Mouse (Mus musculus): ENCODE measurements around the gene Rapgef5.

The Rapgef5 gene

DNA sequence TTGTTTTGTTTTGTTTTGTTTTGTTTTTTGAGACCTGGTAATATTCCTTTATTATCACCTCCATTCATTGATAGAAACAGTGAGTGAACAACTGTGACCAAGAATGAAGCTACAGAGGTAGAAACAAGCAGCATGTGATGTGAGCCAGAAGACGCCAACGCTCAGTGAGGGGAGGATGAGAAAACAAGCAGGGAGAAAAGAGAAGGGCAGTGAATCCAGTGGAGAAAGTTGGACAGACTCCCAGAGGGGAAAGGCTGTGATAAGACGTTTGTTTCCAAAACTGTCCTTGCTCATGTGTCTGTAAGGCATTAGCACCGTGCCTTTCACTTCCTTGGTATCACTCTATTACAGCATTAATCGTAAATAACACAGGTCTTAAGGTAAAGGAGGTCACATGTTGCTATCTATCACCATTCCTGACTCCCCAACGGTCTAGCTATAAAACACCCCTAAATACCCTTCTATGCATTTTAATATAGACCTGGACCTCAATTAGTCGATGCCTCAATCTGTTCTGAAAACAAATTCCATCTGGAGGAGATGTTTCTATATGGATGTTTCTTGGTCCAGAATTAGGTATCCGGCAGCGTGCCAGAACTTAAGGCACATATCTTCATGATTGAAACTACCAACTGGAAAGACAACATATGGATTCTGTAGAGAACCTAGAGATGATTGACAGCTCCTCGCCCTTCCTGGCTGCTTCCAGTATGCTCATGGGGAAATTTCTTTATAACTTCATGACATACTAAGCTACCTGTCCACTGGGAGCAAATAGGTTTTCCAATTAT is 153.5 kb downstream of the Rapgef5 start:
- no peak for DNase-seq (ENCODE audit: low spot score in 2 of 2)

- DNase-seq (ENCODE audit: low spot score in 2 of 2) = no peak
These were observed 156.9 kb downstream of the Rapgef5 start for GRCm38 (mm10) chr12:117673188-117673587.

- no peak for DNase-seq (ENCODE audit: low spot score in 2 of 2)
These were observed 158.2 kb downstream of the Rapgef5 start for GRCm38 (mm10) chr12:117674511-117674910.

DNA sequence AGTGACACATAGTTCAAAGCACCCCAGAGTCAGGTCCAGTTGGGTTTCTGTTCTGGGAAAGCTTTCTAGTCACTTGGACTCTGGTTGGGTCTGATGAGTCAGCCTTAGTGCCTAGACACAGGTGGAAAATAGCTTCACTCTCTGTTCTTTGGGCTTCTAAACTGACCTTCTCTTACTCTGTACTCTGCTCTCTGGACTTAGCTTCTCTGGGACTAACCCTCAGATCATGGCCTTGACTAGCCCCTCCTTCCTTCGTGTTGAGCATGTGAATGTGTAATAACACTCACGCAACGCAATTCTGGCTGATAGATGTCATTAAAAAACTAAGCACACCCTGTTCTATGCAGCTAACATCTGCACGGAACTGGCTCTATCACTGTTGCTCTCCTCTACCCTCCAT is 160.0 kb downstream of the Rapgef5 start:
- DNase-seq (ENCODE audit: low spot score in 2 of 2) = no peak

DNA sequence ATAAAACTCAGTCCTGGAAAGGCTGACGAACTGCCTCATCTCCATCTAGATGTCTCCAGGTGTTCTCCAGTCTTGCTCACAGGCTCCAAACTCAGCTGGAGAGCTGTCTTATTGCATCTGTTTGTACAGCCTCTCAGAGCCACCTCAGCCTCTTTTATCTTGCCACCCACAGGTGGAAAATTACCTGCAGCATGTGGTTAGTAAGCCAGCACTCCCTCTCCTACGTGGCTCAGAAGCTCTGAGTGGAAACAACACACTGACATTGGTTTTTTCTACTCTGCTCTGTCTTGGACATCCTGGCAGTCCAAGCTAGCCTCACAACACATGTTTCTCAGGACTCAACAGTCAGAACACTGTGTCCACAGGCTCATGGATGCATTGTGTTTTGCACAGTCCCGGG is 162.6 kb downstream of the Rapgef5 start:
- DNase-seq (ENCODE audit: low spot score in 2 of 2) = no peak

- DNase-seq (ENCODE audit: low spot score in 2 of 2) = no peak
These were observed 163.5 kb downstream of the Rapgef5 start for GRCm38 (mm10) chr12:117679795-117680194.

- DNase-seq (ENCODE audit: low spot score in 2 of 2) = no peak
These were observed 165.0 kb downstream of the Rapgef5 start for GRCm38 (mm10) chr12:117681273-117681672.

GRCm38 (mm10) chr12:117683377-117683776 is 167.1 kb downstream of the Rapgef5 start:
- no peak for DNase-seq (ENCODE audit: low spot score in 2 of 2)

DNA sequence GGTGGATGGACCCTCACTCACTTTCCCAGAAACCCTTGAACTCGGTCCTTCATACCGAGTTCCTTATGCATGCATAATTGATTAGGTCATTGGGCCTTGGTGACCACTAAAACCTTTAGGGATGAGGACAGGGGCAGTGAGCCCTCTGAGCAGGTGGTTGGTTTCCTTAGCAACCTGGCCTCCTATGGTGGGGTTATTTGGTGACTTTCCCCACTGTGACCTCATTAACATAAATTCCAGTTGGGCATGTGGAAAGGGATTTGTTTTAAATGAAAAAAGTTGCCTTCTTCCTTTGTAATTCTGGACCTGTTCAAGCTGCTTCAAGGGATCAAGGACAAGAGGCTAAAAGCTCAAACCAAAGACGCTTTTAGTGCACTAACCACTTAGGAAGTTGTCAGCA is 167.7 kb downstream of the Rapgef5 start:
- DNase-seq (ENCODE audit: low spot score in 2 of 2) = no peak

GRCm38 (mm10) chr12:117684788-117685187 is 168.5 kb downstream of the Rapgef5 start:
- DNase-seq (ENCODE audit: low spot score in 2 of 2) = no peak

DNA sequence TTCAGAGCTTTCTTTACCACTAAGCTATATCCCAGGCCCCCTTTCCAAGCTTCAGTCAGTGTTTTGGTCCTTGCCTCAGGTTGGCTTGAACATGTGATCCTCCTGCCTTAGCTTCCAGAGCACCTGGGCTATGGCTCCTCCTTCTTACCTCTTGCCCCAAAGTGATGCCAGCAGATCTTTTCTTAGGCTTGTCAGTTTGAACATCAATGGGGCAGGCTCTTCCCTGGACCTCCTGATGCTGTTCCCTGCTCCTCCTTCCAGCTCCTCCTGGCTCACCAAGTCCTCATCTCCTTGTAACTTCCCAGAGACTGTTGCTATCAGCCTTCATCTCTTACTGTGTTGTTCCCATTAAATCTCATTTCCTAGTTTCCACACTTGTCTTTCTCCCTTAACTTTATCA is 169.1 kb downstream of the Rapgef5 start:
- DNase-seq (ENCODE audit: low spot score in 2 of 2) = no peak

- DNase-seq (ENCODE audit: low spot score in 2 of 2) = no peak
These were observed 170.5 kb downstream of the Rapgef5 start for GRCm38 (mm10) chr12:117686732-117687131.

GRCm38 (mm10) chr12:117688655-117689548 is 172.6 kb downstream of the Rapgef5 start:
- no peak for DNase-seq (ENCODE audit: low spot score in 2 of 2)

DNA sequence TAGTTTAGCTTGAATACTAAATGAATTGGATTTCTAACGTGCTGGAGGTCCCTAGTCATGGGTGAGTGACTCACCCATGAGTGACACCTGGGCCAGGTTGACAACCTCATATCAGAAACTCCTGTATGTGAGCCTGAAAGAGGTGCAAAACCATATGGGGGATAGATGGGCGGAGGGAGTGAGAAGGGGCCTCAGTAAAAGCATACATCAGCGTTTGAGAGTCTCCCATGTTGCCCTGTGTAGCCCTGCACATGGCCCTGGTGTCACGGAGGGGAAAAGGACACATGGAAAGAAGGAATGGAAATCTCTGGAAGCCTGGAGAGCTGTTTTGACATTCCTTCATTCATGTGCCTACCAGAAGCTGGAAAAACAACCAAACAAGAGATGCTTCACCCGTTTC is 175.1 kb downstream of the Rapgef5 start:
- DNase-seq (ENCODE audit: low spot score in 2 of 2) = no peak

DNA sequence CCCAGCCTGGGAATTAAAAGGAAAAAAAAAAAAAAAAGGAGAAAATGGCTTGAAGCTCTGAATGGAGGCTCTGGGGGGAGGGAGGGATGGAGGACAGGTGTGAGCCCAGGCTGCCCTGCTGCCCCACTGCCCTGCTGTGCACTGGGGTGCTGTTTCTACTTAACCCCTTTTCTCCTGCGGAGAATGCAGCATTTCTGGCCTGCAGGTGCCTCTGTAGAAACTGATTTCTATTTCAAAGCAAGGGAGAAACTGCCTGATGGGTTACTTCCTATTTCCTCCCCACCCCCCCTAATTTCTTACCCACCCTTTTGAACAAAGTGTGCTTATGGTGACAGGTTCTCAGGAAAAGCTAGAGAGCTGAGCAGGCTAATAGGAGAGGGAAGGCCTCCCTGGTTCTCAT is 176.5 kb downstream of the Rapgef5 start:
- no peak for DNase-seq (ENCODE audit: low spot score in 2 of 2)

DNA sequence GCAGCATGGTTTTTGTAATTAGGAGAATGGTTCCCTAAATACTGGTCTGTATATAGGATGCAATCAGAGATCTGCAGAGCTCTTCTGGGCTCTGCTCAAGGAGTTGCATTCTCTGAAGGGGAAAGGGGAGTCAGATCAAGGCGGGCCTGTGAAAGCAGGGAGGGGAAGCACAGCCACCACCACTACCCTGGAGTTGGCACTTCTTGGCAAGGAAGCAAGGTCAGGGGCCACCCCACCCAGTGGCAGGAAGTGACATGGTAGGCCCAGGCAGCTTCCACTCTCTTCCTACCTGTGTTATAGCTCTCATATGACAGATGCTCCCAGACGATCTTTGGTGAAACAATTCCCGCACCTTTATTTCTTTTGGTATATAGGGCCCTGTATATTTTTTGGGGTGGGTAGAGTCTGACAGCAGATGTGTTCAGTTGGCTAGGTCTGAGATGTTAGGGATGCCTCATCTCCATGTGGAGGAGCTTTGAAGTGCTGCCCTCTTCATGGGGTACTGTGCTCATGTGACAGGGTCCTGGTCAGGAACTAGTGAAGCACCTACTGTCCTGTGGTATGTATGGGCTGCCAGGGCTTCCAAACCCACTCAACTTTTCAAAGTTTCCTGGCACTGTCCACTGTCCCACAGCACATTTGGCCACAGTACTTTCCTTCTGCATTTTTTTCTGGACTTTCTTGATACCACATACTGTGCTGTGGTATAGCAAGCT is 183.8 kb downstream of the Rapgef5 start:
- no peak for DNase-seq (ENCODE audit: low spot score in 2 of 2)

- no peak for DNase-seq (ENCODE audit: low spot score in 2 of 2)
These were observed 184.6 kb downstream of the Rapgef5 start for GRCm38 (mm10) chr12:117700927-117701326.

DNA sequence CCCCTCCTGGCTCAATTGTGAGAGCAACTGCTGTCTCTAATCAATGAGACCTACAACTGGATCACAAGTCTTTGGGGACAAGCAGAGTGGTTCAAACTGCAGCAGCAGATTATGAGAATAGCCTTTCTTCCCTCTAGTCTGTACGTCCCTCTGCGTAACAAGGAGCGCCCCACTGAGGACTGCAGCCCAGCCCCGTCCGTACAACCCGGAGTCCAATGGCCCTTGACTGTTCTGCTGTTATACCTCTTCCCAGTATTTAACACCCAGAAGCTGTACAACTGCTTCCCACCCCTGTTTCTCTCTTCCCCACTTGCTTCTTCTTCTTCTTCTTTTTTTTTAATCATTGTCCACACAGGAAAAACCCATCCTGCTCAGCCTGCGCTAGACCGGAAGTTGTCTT is 186.0 kb downstream of the Rapgef5 start:
- no peak for DNase-seq (ENCODE audit: low spot score in 2 of 2)

- DNase-seq (ENCODE audit: low spot score in 2 of 2) = no peak
These were observed 186.6 kb downstream of the Rapgef5 start for GRCm38 (mm10) chr12:117702928-117703327.

- no peak for DNase-seq (ENCODE audit: low spot score in 2 of 2)
These were observed 187.1 kb downstream of the Rapgef5 start for GRCm38 (mm10) chr12:117703413-117703812.

- DNase-seq (ENCODE audit: low spot score in 2 of 2) = no peak
These were observed 189.0 kb downstream of the Rapgef5 start for GRCm38 (mm10) chr12:117705308-117705707.

DNA sequence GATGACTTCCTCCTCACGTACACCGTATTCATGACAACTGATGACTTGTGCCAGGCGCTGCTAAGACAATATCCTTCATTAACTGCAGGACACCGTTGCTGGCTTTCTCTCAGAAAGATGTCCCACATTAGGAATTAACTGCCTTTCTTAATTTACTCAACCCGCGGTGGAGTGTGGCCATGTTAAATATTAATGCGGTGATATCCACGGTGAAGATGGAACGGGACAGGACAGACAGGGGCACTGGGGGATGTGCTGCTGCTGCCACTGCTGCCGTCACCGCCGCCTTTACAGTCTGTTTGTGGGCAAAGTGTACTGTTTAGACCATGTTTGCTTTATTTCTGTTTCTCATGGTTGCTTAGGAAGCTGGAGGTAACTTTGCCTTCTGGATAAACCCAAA is 193.0 kb downstream of the Rapgef5 start:
- DNase-seq (ENCODE audit: low spot score in 2 of 2) = no peak

All from spleen, postnatal 36 days (tissue).